Mouse (Mus musculus) urinary bladder, adult 18-20 months (tissue): Measurements from ENCODE around the gene Bcl2l14.

ENCODE experiments used
- DNase-seq, 2 experiments: peaks; one replicate each; pipeline ENCODE4 v3.0.0; 2022; ENCODE audit warnings: low spot score in 2 of 2, mixed read lengths in 2 of 2

Gene Bcl2l14

GRCm38 (mm10) chr6:134442219-134442618 is 46.1 kb downstream of the Bcl2l14 start:
- no peak for DNase-seq

GRCm38 (mm10) chr6:134443198-134443904 is 47.2 kb downstream of the Bcl2l14 start:
- peak in 1 of 2 experiments; percentile 57 for DNase-seq

- no peak for DNase-seq
These were observed 47.8 kb downstream of the Bcl2l14 start for GRCm38 (mm10) chr6:134443925-134444324.

- no peak for DNase-seq
These were observed 52.3 kb downstream of the Bcl2l14 start for GRCm38 (mm10) chr6:134448451-134448850.

GRCm38 (mm10) chr6:134449958-134450357 is 53.8 kb downstream of the Bcl2l14 start:
- no peak for DNase-seq

GRCm38 (mm10) chr6:134450661-134451119 is 54.6 kb downstream of the Bcl2l14 start:
- peak in 1 of 2 experiments; percentile 27 for DNase-seq

GRCm38 (mm10) chr6:134454093-134454492 is 58.0 kb downstream of the Bcl2l14 start:
- DNase-seq: no peak

- DNase-seq: no peak
These were observed 62.3 kb downstream of the Bcl2l14 start for GRCm38 (mm10) chr6:134458376-134458775.

- DNase-seq: no peak
These were observed 65.1 kb downstream of the Bcl2l14 start for GRCm38 (mm10) chr6:134461175-134461574.

- no peak for DNase-seq
These were observed 70.6 kb downstream of the Bcl2l14 start for GRCm38 (mm10) chr6:134466671-134467229.

- no peak for DNase-seq
These were observed 73.2 kb downstream of the Bcl2l14 start for GRCm38 (mm10) chr6:134469297-134469696.

- peak in 1 of 2 experiments; percentile 47 for DNase-seq
These were observed 74.7 kb downstream of the Bcl2l14 start for GRCm38 (mm10) chr6:134470857-134471256.

GRCm38 (mm10) chr6:134473143-134473561 is 77.0 kb downstream of the Bcl2l14 start:
- no peak for DNase-seq

- DNase-seq: no peak
These were observed 83.4 kb downstream of the Bcl2l14 start for GRCm38 (mm10) chr6:134479481-134479880.

- no peak for DNase-seq
These were observed 90.2 kb downstream of the Bcl2l14 start for GRCm38 (mm10) chr6:134486318-134486717.
